Mouse (Mus musculus) cerebellum, postnatal 4 days (tissue): Measurements from ENCODE around the gene Gm8356.
"Not testable (repeated sequence)": the region's sequence is repeated elsewhere in the genome, so short reads cannot be mapped to it uniquely, and the experiment has no call there.

Experiments
- DNase-seq, 2 experiments: peaks; one replicate each; pipeline ENCODE4 v3.0.0; 2022; ENCODE audit warnings: low spot score in 2 of 2, mixed read lengths in 1 of 2

Gm8356 gene

DNA sequence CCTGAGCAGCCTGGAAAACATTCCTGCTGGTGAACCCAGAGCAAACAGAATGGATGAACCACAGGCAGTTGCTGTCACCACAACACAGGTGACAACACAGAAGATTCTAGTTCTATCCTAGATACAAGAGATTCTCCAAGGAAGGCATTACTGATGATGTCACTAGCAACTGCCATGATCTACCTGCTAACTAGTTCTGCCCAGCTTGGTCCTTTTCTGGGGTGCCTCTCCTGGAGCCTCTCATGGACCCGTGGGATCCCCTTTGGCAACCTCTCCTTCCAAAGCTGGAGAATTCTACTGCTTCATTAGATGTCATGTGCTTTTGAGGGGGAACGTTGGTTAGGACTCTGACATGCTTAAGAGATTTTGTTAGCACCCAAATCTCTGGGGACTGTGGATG, at the start of gene Gm8356:
TSS of gene Gm8356 (minus strand) at position 101 of the 400 bp plus-strand sequence.
- not testable (repeated sequence) for DNase-seq

- DNase-seq = peak in 1 of 2 experiments; percentile 31
These were observed 50.8 kb downstream of the Gm8356 start for GRCm38 (mm10) chr14:6486331-6486730.

- peak in 1 of 2 experiments; percentile 21 for DNase-seq
These were observed 51.5 kb downstream of the Gm8356 start for GRCm38 (mm10) chr14:6485541-6485940.

DNA sequence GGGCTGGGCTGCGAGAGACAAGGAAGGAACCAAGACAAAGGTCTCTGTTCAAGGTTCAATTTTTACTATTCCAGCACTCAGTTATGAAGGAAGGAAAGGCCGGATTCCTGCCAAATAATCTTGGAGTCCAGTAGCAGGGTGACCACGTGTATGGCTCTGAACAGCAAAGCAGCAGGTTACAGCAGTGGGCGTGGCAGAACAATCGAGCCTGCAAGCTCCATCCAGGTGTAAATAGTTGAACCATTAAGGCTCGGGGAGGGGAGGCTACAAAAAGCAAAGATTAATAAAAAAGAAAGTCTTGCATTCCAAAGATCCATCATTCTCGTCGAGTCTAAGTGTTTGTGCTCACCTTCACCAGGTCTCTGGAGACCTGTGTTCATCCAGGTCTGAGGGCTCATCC, 55.0 kb downstream of the Gm8356 start:
- peak in 1 of 2 experiments; percentile 23 for DNase-seq
